Mouse (Mus musculus) thymus, adult 2 months (tissue): ENCODE measurements around the gene Cnn1.

Source experiments
- CTCF ChIP-seq: fragments of 200-500 bp; IDR thresholded peaks from 2 replicates; pipeline ENCODE4 v1.5.1; 2012; ENCODE audit warnings: mild to moderate bottlenecking, control low read depth, low read length, moderate library complexity, borderline replicate concordance; ENCODE audit not compliant: control insufficient read depth, poor library complexity, insufficient read depth; ENCODE audit errors: extremely low read depth
- POLR2A ChIP-seq: fragments of 200-500 bp; IDR thresholded peaks from 2 replicates; pipeline ENCODE4 v1.6.1; 2012; ENCODE audit warnings: mild to moderate bottlenecking, low read length, control low read depth, moderate library complexity; ENCODE audit not compliant: control insufficient read depth, poor library complexity, insufficient read depth; ENCODE audit errors: extremely low read depth

- TF ChIP-seq CTCF (no peak), POLR2A (no peak)
Observed at GRCm38 (mm10) chr9:22149426-22150248, 50.6 kb downstream of the Cnn1 start.
